ENCODE assay signal across 23 mouse cellular contexts in genomic region chr5:138912711-138913105, GRCm38 (mm10).
DNase-seq lines count a peak whose midpoint lies in the region; ATAC-seq and TF ChIP-seq lines count a peak whose summit lies in the region.
"Had no signal": no experiment of that assay in that cellular context is flagged by ENCODE, and none has a peak within 500 bp of the region (broad histone marks: within the 10 kb centered on the region; RNA-seq: fewer than 3 reads in every experiment).

No protein-coding gene starts in this region.

- no peak overlapping the region for H3K4me2 ChIP-seq in hindbrain, postnatal 0 days (ENCODE audit: low read depth, low read length)
- no peak overlapping the region for H3K4me2 ChIP-seq in hindbrain, embryonic 11.5 days (replicated peaks; ENCODE audit: low read depth, low read length)
- no peak overlapping the region for H3K4me2 ChIP-seq in forebrain, embryonic 14.5 days (ENCODE audit: low read length)
- H3K4me2 ChIP-seq: heart, embryonic 15.5 days; hindbrain, embryonic 12.5 days; intestine, embryonic 15.5 days; kidney, embryonic 15.5 days; limb, embryonic 12.5 days; liver, embryonic 15.5 days; midbrain, embryonic 12.5 days had no signal

- DNase-seq in hindbrain, postnatal 0 days (ENCODE audit: low spot score) = peak; percentile 28
- DNase-seq in hindbrain, embryonic 11.5 days (ENCODE audit: low spot score) = no peak
- peak; percentile 45 for DNase-seq in right cerebral cortex, postnatal 4 days
- no peak for DNase-seq in right cerebral cortex, adult 18-20 months
- peak; percentile 59 for DNase-seq in forebrain, embryonic 14.5 days (ENCODE audit: low spot score)
- DNase-seq in layer of hippocampus, postnatal 25 days (ENCODE audit: extremely low spot score in 1 of 2, low spot score in 1 of 2) = no peak
- DNase-seq: adrenal gland, adult 8-10 months; cerebellum, adult 18-20 months; gastrocnemius, adult 2 months; heart, adult 18-20 months; lung, postnatal 4 days; right cerebral cortex, postnatal 14 days; thymus, postnatal 14 days had no signal

- no peaks in the 10 kb centered on the region for H3K9me3 ChIP-seq in hindbrain, postnatal 0 days (ENCODE audit: low read length)
- H3K9me3 ChIP-seq in hindbrain, embryonic 11.5 days (ENCODE audit: control insufficient read depth, low read length) = no peaks in the 10 kb centered on the region
- no peaks in the 10 kb centered on the region for H3K9me3 ChIP-seq in forebrain, embryonic 14.5 days (replicated peaks; ENCODE audit: control insufficient read depth, low read length)
- H3K9me3 ChIP-seq: G1E; heart, embryonic 15.5 days; hindbrain, embryonic 12.5 days; intestine, embryonic 15.5 days; kidney, embryonic 15.5 days; limb, embryonic 12.5 days; liver, embryonic 15.5 days; midbrain, embryonic 12.5 days had no signal

- no peak for ATAC-seq in hindbrain, postnatal 0 days
- ATAC-seq in hindbrain, embryonic 11.5 days (ENCODE audit: low FRiP score) = no peak
- peak; percentile 27; the same call in 1 of the 2 replicates for ATAC-seq in forebrain, embryonic 14.5 days
- ATAC-seq in erythroid progenitor cell, adult 5-6 weeks (replicated peaks; ENCODE audit: low FRiP score, poor library complexity, severe bottlenecking) = no peak
- ATAC-seq: intestine, embryonic 15.5 days had no signal

- no peak overlapping the region for H3K9ac ChIP-seq in hindbrain, postnatal 0 days (replicated peaks; ENCODE audit: low read length)
- no peak overlapping the region for H3K9ac ChIP-seq in hindbrain, embryonic 11.5 days (ENCODE audit: low read depth, low read length)
- H3K9ac ChIP-seq in forebrain, embryonic 14.5 days (ENCODE audit: low read length) = no peak overlapping the region
- H3K9ac ChIP-seq: heart, embryonic 15.5 days; hindbrain, embryonic 12.5 days; intestine, embryonic 15.5 days; kidney, embryonic 15.5 days; limb, embryonic 12.5 days; liver, embryonic 15.5 days; midbrain, embryonic 12.5 days had no signal

- no peak overlapping the region for H3K4me3 ChIP-seq in hindbrain, postnatal 0 days (ENCODE audit: low read length)
- H3K4me3 ChIP-seq in hindbrain, embryonic 11.5 days (ENCODE audit: low read depth, low read length) = no peak overlapping the region
- H3K4me3 ChIP-seq in forebrain, embryonic 14.5 days (ENCODE audit: low read depth, low read length) = no peak overlapping the region
- H3K4me3 ChIP-seq: gastrocnemius, adult 2 months; heart, embryonic 15.5 days; hindbrain, embryonic 12.5 days; intestine, embryonic 15.5 days; kidney, embryonic 15.5 days; layer of hippocampus, adult 2 months; limb, embryonic 12.5 days; liver, embryonic 15.5 days; midbrain, embryonic 12.5 days had no signal

- TF ChIP-seq CTCF in hindbrain, postnatal 0 days (IDR thresholded peaks at IDR 0.05; ENCODE audit: low read depth) = no peak

- H3K36me3 ChIP-seq in hindbrain, postnatal 0 days (ENCODE audit: insufficient read depth, low read length) = no peaks in the 10 kb centered on the region
- no peaks in the 10 kb centered on the region for H3K36me3 ChIP-seq in hindbrain, embryonic 11.5 days (ENCODE audit: control insufficient read depth, insufficient read depth, low read length)
- no peaks in the 10 kb centered on the region for H3K36me3 ChIP-seq in forebrain, embryonic 14.5 days (ENCODE audit: control insufficient read depth, insufficient read depth, low read length)
- H3K36me3 ChIP-seq: G1E; heart, embryonic 15.5 days; hindbrain, embryonic 12.5 days; intestine, embryonic 15.5 days; kidney, embryonic 15.5 days; limb, embryonic 12.5 days; liver, embryonic 15.5 days; midbrain, embryonic 12.5 days had no signal

- WGBS in hindbrain, postnatal 0 days = 20% methylated on average over 7 of the region's 7 CpGs
- 85% methylated on average over 7 of the region's 7 CpGs for WGBS in hindbrain, embryonic 11.5 days
- 31% methylated on average over 7 of the region's 7 CpGs for WGBS in forebrain, embryonic 14.5 days

- no peaks in the 10 kb centered on the region for H3K27me3 ChIP-seq in hindbrain, postnatal 0 days (ENCODE audit: insufficient read depth, low read length)
- no peaks in the 10 kb centered on the region for H3K27me3 ChIP-seq in hindbrain, embryonic 11.5 days (ENCODE audit: control insufficient read depth, insufficient read depth, low read length)
- H3K27me3 ChIP-seq in forebrain, embryonic 14.5 days (replicated peaks; ENCODE audit: control insufficient read depth, insufficient read depth, low read length) = no peaks in the 10 kb centered on the region
- H3K27me3 ChIP-seq: heart, embryonic 15.5 days; hindbrain, embryonic 12.5 days; intestine, embryonic 15.5 days; kidney, embryonic 15.5 days; limb, embryonic 12.5 days; liver, embryonic 15.5 days; midbrain, embryonic 12.5 days had no signal

- no peaks in the 10 kb centered on the region; the same call in 1 of the 2 replicates for H3K4me1 ChIP-seq in hindbrain, postnatal 0 days (ENCODE audit: insufficient read depth, low read length)
- no peaks in the 10 kb centered on the region for H3K4me1 ChIP-seq in hindbrain, embryonic 11.5 days (replicated peaks; ENCODE audit: control insufficient read depth, insufficient read depth, low read length)
- peaks cover 19% of the 10 kb centered on the region for H3K4me1 ChIP-seq in forebrain, embryonic 14.5 days (ENCODE audit: control insufficient read depth, insufficient read depth, low read length)
- H3K4me1 ChIP-seq: heart, embryonic 15.5 days; liver, embryonic 15.5 days had no signal

- H3K27ac ChIP-seq in hindbrain, postnatal 0 days = peak overlapping the region; percentile 7; the same call in 1 of the 2 replicates
- H3K27ac ChIP-seq in hindbrain, embryonic 11.5 days (ENCODE audit: low read depth, low read length) = no peak overlapping the region
- peak overlapping the region; percentile 41; the same call in 1 of the 2 replicates for H3K27ac ChIP-seq in forebrain, embryonic 14.5 days (ENCODE audit: low read depth, low read length)
- H3K27ac ChIP-seq: gastrocnemius, adult 2 months; heart, embryonic 15.5 days; hindbrain, embryonic 12.5 days; intestine, embryonic 15.5 days; kidney, embryonic 15.5 days; layer of hippocampus, adult 2 months; limb, embryonic 12.5 days; liver, embryonic 15.5 days; midbrain, embryonic 12.5 days had no signal

Comparison
In these comparisons a context has a peak if more than half of its experiments do, and no peak if none do; other contexts are left out.
1. DNase-seq: peak in hindbrain, postnatal 0 days (single experiment), right cerebral cortex, postnatal 4 days (single experiment) and forebrain, embryonic 14.5 days (single experiment); none in hindbrain, embryonic 11.5 days (single experiment), right cerebral cortex, adult 18-20 months (single experiment) and layer of hippocampus, postnatal 25 days (0 of 2).